26 mouse cellular contexts compared by ENCODE assay signal in genomic region chr7:58660665-58661064, GRCm38 (mm10). TPM values are rescaled to one million over a fixed set of nuclear protein-coding genes. Genes with fewer than 3 reads are reported as not detected.
"Had no signal": no experiment of that assay in that cellular context is flagged by ENCODE, and none has a peak within 500 bp of the region (broad histone marks: within the 10 kb centered on the region; RNA-seq: fewer than 3 reads in every experiment).

No protein-coding gene starts in this region.

- H3K4me2 ChIP-seq: embryonic facial prominence, embryonic 12.5 days; embryonic facial prominence, embryonic 13.5 days; embryonic facial prominence, embryonic 15.5 days; forebrain, embryonic 13.5 days; forebrain, embryonic 15.5 days had no signal

- H3K4me3 ChIP-seq: embryonic facial prominence, embryonic 10.5 days; embryonic facial prominence, embryonic 12.5 days; embryonic facial prominence, embryonic 13.5 days; embryonic facial prominence, embryonic 15.5 days; erythroblast, embryonic 14.5 days; forebrain, embryonic 10.5 days; forebrain, embryonic 12.5 days; forebrain, embryonic 13.5 days; forebrain, embryonic 15.5 days; gastrocnemius, adult 2 months had no signal

- H3K27ac ChIP-seq: embryonic facial prominence, embryonic 10.5 days; embryonic facial prominence, embryonic 12.5 days; embryonic facial prominence, embryonic 13.5 days; embryonic facial prominence, embryonic 15.5 days; forebrain, embryonic 10.5 days; forebrain, embryonic 12.5 days; forebrain, embryonic 13.5 days; forebrain, embryonic 15.5 days; gastrocnemius, adult 2 months had no signal

- ATAC-seq: forebrain, embryonic 13.5 days; forebrain, embryonic 14.5 days; forebrain, embryonic 15.5 days; forebrain, embryonic 16.5 days; forebrain, postnatal 0 days had no signal

- DNase-seq: cerebellum, adult 18-20 months; cerebellum, adult 2 months; cerebellum, adult 8-10 months; cerebellum, adult 9-10 months; cerebellum, adult 9-11 months; cerebellum, postnatal 10 days; cerebellum, postnatal 14 days; cerebellum, postnatal 25 days; cerebellum, postnatal 36 days; embryo, embryonic 11 days; forebrain, postnatal 0 days; gastrocnemius, postnatal 10 days; gastrocnemius, postnatal 25 days; gastrocnemius, postnatal 36 days had no signal

- H3K36me3 ChIP-seq: embryonic facial prominence, embryonic 10.5 days; embryonic facial prominence, embryonic 12.5 days; embryonic facial prominence, embryonic 13.5 days; embryonic facial prominence, embryonic 15.5 days; forebrain, embryonic 10.5 days; forebrain, embryonic 12.5 days; forebrain, embryonic 15.5 days had no signal

- H3K9ac ChIP-seq: embryonic facial prominence, embryonic 12.5 days; embryonic facial prominence, embryonic 13.5 days; embryonic facial prominence, embryonic 15.5 days; forebrain, embryonic 12.5 days; forebrain, embryonic 13.5 days; forebrain, embryonic 15.5 days; forebrain, postnatal 0 days had no signal

- H3K9me3 ChIP-seq: embryonic facial prominence, embryonic 10.5 days; embryonic facial prominence, embryonic 12.5 days; embryonic facial prominence, embryonic 13.5 days; embryonic facial prominence, embryonic 15.5 days; forebrain, embryonic 10.5 days; forebrain, embryonic 12.5 days; forebrain, embryonic 13.5 days; forebrain, embryonic 15.5 days had no signal

- H3K4me1 ChIP-seq: embryonic facial prominence, embryonic 12.5 days had no signal

- H3K27me3 ChIP-seq: embryonic facial prominence, embryonic 15.5 days; forebrain, embryonic 15.5 days had no signal

RNA-seq across cellular contexts. Expression of gene Atp10a, which starts 4.7 kb away (rescaled TPM):
- polyA plus RNA-seq: erythroblast, embryonic 14.5 days had no signal
